Mouse (Mus musculus) lung, postnatal 0 days (tissue): Measurements from ENCODE around the gene Atg2a. TPM values are rescaled to one million over a fixed set of nuclear protein-coding genes. Genes with fewer than 3 reads are reported as not detected.
"Not testable (repeated sequence)": the region's sequence is repeated elsewhere in the genome, so short reads cannot be mapped to it uniquely, and the experiment has no call there.

Source experiments
- ATAC-seq: fragments of 200-750 bp; cut with Nextera tagmentation; 2 replicates; pipeline ENCODE4 v1.8.0; 2017; ENCODE audit warnings: moderate library complexity
- DNase-seq: peaks from one replicate; pipeline ENCODE4 v3.0.0-alpha.2; 2016; ENCODE audit warnings: low spot score
- H3K27ac ChIP-seq: fragments of 300-500 bp; sonication (generic); 2 replicates; pipeline ENCODE4 v1.5.1; 2014; ENCODE audit warnings: antibody characterized with exemption, mild to moderate bottlenecking, low read length, mixed read lengths
- H3K27me3 ChIP-seq: fragments of 300-500 bp; sonication (generic); replicated peaks from 2 replicates; pipeline ENCODE4 v1.6.1; 2014; ENCODE audit warnings: low read length, mixed read lengths; ENCODE audit not compliant: insufficient read depth
- H3K36me3 ChIP-seq: fragments of 300-500 bp; sonication (generic); 2 replicates; pipeline ENCODE4 v1.6.1; 2014; ENCODE audit warnings: low read length, mixed read lengths; ENCODE audit not compliant: insufficient read depth
- H3K4me1 ChIP-seq: fragments of 300-500 bp; sonication (generic); 2 replicates; pipeline ENCODE4 v1.6.1; 2014; ENCODE audit warnings: antibody characterized with exemption, low read depth, low read length, mixed read lengths; ENCODE audit not compliant: insufficient read depth
- H3K4me2 ChIP-seq: fragments of 300-500 bp; sonication (generic); replicated peaks from 2 replicates; pipeline ENCODE4 v1.6.1; 2014; ENCODE audit warnings: low read depth, mild to moderate bottlenecking, low read length, moderate library complexity, mixed read lengths
- H3K4me3 ChIP-seq: fragments of 300-500 bp; sonication (generic); 2 replicates; pipeline ENCODE4 v1.5.1; 2014; ENCODE audit warnings: low read depth, low read length
- H3K9ac ChIP-seq: fragments of 300-500 bp; sonication (generic); replicated peaks from 2 replicates; pipeline ENCODE4 v1.6.1; 2014; ENCODE audit warnings: low read depth, mild to moderate bottlenecking
- H3K9me3 ChIP-seq: fragments of 300-500 bp; sonication (generic); 2 replicates; pipeline ENCODE4 v1.6.1; 2016; ENCODE audit warnings: low read length, mixed read lengths
- CTCF ChIP-seq: IDR thresholded peaks from 2 replicates; pipeline ENCODE4 v1.5.1; 2016; ENCODE audit warnings: antibody characterized with exemption, mild to moderate bottlenecking
- EP300 ChIP-seq: IDR thresholded peaks from 2 replicates; pipeline ENCODE4 v1.6.1; 2016; ENCODE audit warnings: antibody characterized with exemption, mild to moderate bottlenecking, control low read depth
- WGBS: fragments of 180-500 bp; shearing (Covaris S2); extraction: QIAGEN DNeasy Blood & Tissue Kit; methylation state at CpG from one replicate; pipeline ENCODE4 v1.1.7; 2014; 5-methylcytosine and 5-hydroxymethylcytosine counted together
- polyA plus RNA-seq: library from polyadenylated mRNA; unstranded; fragments of >200 nt; fragmentation: Nextera tagmentation; extraction: Ambion mirVana; gene quantifications from 2 replicates; pipeline ENCODE4 v1.2.1, GENCODE M21; 2015

The Atg2a gene
- polyA plus RNA-seq, 1 experiment from 2014 or later: 5.9 TPM

GRCm38 (mm10) chr19:6286434-6287401 is 45.2 kb downstream of the Atg2a start:
- ATAC-seq: no peak
- no peak overlapping the region; the same call in 1 of the 2 replicates for H3K4me2 ChIP-seq

GRCm38 (mm10) chr19:6288236-6288894 is 46.9 kb downstream of the Atg2a start:
- ATAC-seq: peak; percentile 42
- H3K4me2 ChIP-seq: no peak overlapping the region
- H3K9me3 ChIP-seq: no peaks in the 10 kb centered on the region
- TF ChIP-seq CTCF: no peak
- TF ChIP-seq EP300: no peak
- H3K36me3 ChIP-seq: 0 out of 2 replicates have a peak, but pooled peaks cover 4% of the 10 kb centered on the region
- peaks cover 12% of the 10 kb centered on the region for H3K4me1 ChIP-seq
- peak overlapping the region; percentile 68 for H3K27ac ChIP-seq
- 44% methylated on average over 13 of the region's 13 CpGs for WGBS
- H3K9ac ChIP-seq: no peak overlapping the region
- no peaks in the 10 kb centered on the region for H3K27me3 ChIP-seq
- peak; percentile 51 for DNase-seq
- H3K4me3 ChIP-seq: no peak overlapping the region

More at GRCm38 (mm10) chr19:6286434-6287401, 45.2 kb downstream of the Atg2a start:
- Histone ChIP-seq H3K36me3 (peaks cover 16% of the 10 kb centered on the region; the same call in 1 of the 2 replicates), H3K27me3 (no peaks in the 10 kb centered on the region), H3K4me1 (peaks cover 12% of the 10 kb centered on the region), H3K4me3 (no peak overlapping the region), H3K27ac (peak overlapping the region; percentile 23), H3K9ac (no peak overlapping the region), H3K9me3 (no peaks in the 10 kb centered on the region)
- no peak for TF ChIP-seq CTCF
- no peak for DNase-seq
- WGBS: 80% methylated on average over 19 of the region's 19 CpGs

- ATAC-seq: no peak
- Histone ChIP-seq H3K27ac (no peak overlapping the region), H3K4me3 (no peak overlapping the region), H3K9ac (no peak overlapping the region), H3K4me1 (peaks cover 11% of the 10 kb centered on the region), H3K9me3 (no peaks in the 10 kb centered on the region), H3K27me3 (no peaks in the 10 kb centered on the region), H3K4me2 (no peak overlapping the region), H3K36me3 (0 out of 2 replicates have a peak, but pooled peaks cover 4% of the 10 kb centered on the region)
- TF ChIP-seq EP300 (no peak), CTCF (no peak; the same call in 1 of the 2 replicates)
- no peak for DNase-seq
- WGBS: 88% methylated on average over 14 of the region's 14 CpGs
Observed at GRCm38 (mm10) chr19:6289696-6290238, 48.3 kb downstream of the Atg2a start.

GRCm38 (mm10) chr19:6290720-6291116 is 49.2 kb downstream of the Atg2a start:
- H3K4me2 ChIP-seq, ATAC-seq, H3K36me3 ChIP-seq, H3K9ac ChIP-seq, H3K4me3 ChIP-seq, DNase-seq, H3K4me1 ChIP-seq, H3K9me3 ChIP-seq, H3K27me3 ChIP-seq: not testable (repeated sequence)
- H3K27ac ChIP-seq: 0 out of 2 replicates have a peak overlapping the region, but pooled peaks have one; percentile 20
- WGBS: 92% methylated on average over 5 of the region's 6 CpGs

- H3K9me3 ChIP-seq: no peaks in the 10 kb centered on the region
- ATAC-seq: peak; percentile 10
- H3K4me2 ChIP-seq: no peak overlapping the region
- 0 out of 2 replicates have a peak overlapping the region, but pooled peaks have one; percentile 20 for H3K27ac ChIP-seq
- no peaks in the 10 kb centered on the region for H3K27me3 ChIP-seq
- H3K9ac ChIP-seq: no peak overlapping the region
- TF ChIP-seq CTCF: no peak; the same call in 1 of the 2 replicates
- TF ChIP-seq EP300: no peak
- H3K4me3 ChIP-seq: no peak overlapping the region
- H3K36me3 ChIP-seq: peaks cover 10% of the 10 kb centered on the region; the same call in 1 of the 2 replicates
- WGBS: 83% methylated on average over 10 of the region's 10 CpGs
- H3K4me1 ChIP-seq: peaks cover under 1% of the 10 kb centered on the region; the same call in 1 of the 2 replicates
- no peak for DNase-seq
Observed at GRCm38 (mm10) chr19:6291117-6291781, 49.8 kb downstream of the Atg2a start.
